Mouse (Mus musculus): Measurements from ENCODE around the gene Psme3.

Gene Psme3

GRCm38 (mm10) chr11:101353436-101353835 is 37.4 kb downstream of the Psme3 start:
- DNase-seq (ENCODE audit: low spot score): no peak

- no peak for DNase-seq (ENCODE audit: low spot score)
Observed at GRCm38 (mm10) chr11:101354438-101355010, 38.5 kb downstream of the Psme3 start.

GRCm38 (mm10) chr11:101355916-101356315 is 39.9 kb downstream of the Psme3 start:
- DNase-seq (ENCODE audit: low spot score): no peak

- no peak for DNase-seq (ENCODE audit: low spot score)
Observed at GRCm38 (mm10) chr11:101357505-101358182, 41.6 kb downstream of the Psme3 start.

- DNase-seq (ENCODE audit: low spot score): peak; percentile 10
Observed at GRCm38 (mm10) chr11:101359776-101360175, 43.8 kb downstream of the Psme3 start.

GRCm38 (mm10) chr11:101360651-101361113 is 44.7 kb downstream of the Psme3 start:
- no peak for DNase-seq (ENCODE audit: low spot score)

- DNase-seq (ENCODE audit: low spot score): no peak
Observed at GRCm38 (mm10) chr11:101364531-101364931, 48.5 kb downstream of the Psme3 start.

GRCm38 (mm10) chr11:101367326-101367935 is 51.4 kb downstream of the Psme3 start, which contains the start of gene G6pc:
Gene G6pc, plus strand, starts transcription at chr11:101367561.
- DNase-seq (ENCODE audit: low spot score): no peak

- no peak for DNase-seq (ENCODE audit: low spot score)
Observed at GRCm38 (mm10) chr11:101370141-101370540, 54.1 kb downstream of the Psme3 start.
